Mouse (Mus musculus) kidney, embryonic 16.5 days (tissue): ENCODE measurements around the gene Prrt4. TPM values are rescaled to one million over a fixed set of nuclear protein-coding genes. Genes with fewer than 3 reads are reported as not detected.
"Not testable (repeated sequence)": the region's sequence is repeated elsewhere in the genome, so short reads cannot be mapped to it uniquely, and the experiment has no call there.

Source experiments
- ATAC-seq: fragments of 200-750 bp; cut with Nextera tagmentation; 2 replicates; pipeline ENCODE4 v1.8.0; 2017; ENCODE audit warnings: moderate TSS enrichment; ENCODE audit not compliant: low FRiP score, low TSS enrichment
- H3K27ac ChIP-seq: fragments of 300-500 bp; sonication (generic); 2 replicates; pipeline ENCODE4 v1.5.1; 2014; ENCODE audit warnings: low read length
- H3K27me3 ChIP-seq: fragments of 300-500 bp; sonication (generic); 2 replicates; pipeline ENCODE4 v1.6.1; 2014; ENCODE audit warnings: low read length, control low read depth, mixed read lengths; ENCODE audit not compliant: insufficient read depth
- H3K36me3 ChIP-seq: fragments of 300-500 bp; sonication (generic); 2 replicates; pipeline ENCODE4 v1.6.1; 2014; ENCODE audit warnings: low read length, control low read depth, mixed read lengths; ENCODE audit not compliant: insufficient read depth
- H3K4me1 ChIP-seq: fragments of 300-500 bp; sonication (generic); 2 replicates; pipeline ENCODE4 v1.6.1; 2014; ENCODE audit warnings: low read length, control low read depth, mixed read lengths; ENCODE audit not compliant: insufficient read depth
- H3K4me2 ChIP-seq: fragments of 300-500 bp; sonication (generic); replicated peaks from 2 replicates; pipeline ENCODE4 v1.6.1; 2014; ENCODE audit warnings: low read depth, low read length
- H3K4me3 ChIP-seq: fragments of 300-500 bp; sonication (generic); 2 replicates; pipeline ENCODE4 v1.5.1; 2014; ENCODE audit warnings: mild to moderate bottlenecking, low read length
- H3K9ac ChIP-seq: fragments of 300-500 bp; sonication (generic); replicated peaks from 2 replicates; pipeline ENCODE4 v1.6.1; 2014; ENCODE audit warnings: low read length
- H3K9me3 ChIP-seq: fragments of 300-500 bp; sonication (generic); 2 replicates; pipeline ENCODE4 v1.6.1; 2016; ENCODE audit warnings: low read length, control low read depth
- WGBS: fragments of 180-500 bp; shearing (Covaris S2); extraction: QIAGEN DNeasy Blood & Tissue Kit; methylation state at CpG from one replicate; pipeline ENCODE4 v1.1.7; 2014; 5-methylcytosine and 5-hydroxymethylcytosine counted together
- polyA plus RNA-seq: library from polyadenylated mRNA; unstranded; fragments of >200 nt; fragmentation: Nextera tagmentation; extraction: Ambion mirVana; gene quantifications from 2 replicates; pipeline ENCODE4 v1.2.1, GENCODE M21; 2015

Prrt4 gene
- 0.71 and 1.1 TPM in 2 replicates for polyA plus RNA-seq

GRCm38 (mm10) chr6:29178888-29179658 lies at the start of gene Prrt4:
Prrt4 (minus strand) TSS chr6:29179584.
- peak within 1 kb of the TSS; percentile 61 for H3K9ac ChIP-seq
- no peaks in the 10 kb centered on the region for H3K9me3 ChIP-seq
- under 1% methylated on average over 71 of the region's 79 CpGs for WGBS
- H3K4me3 ChIP-seq = peak within 1 kb of the TSS; percentile 53
- H3K27me3 ChIP-seq = peaks cover 40% of the 10 kb centered on the region
- H3K4me1 ChIP-seq = peaks cover 7% of the 10 kb centered on the region
- H3K4me2 ChIP-seq = peak within 1 kb of the TSS; percentile 96
- H3K27ac ChIP-seq = no peak within 1 kb of the TSS
- H3K36me3 ChIP-seq = no peaks in the 10 kb centered on the region
- ATAC-seq = peak; percentile 73

GRCm38 (mm10) chr6:29217717-29218116 lies 38.3 kb upstream of the Prrt4 start:
- H3K4me2 ChIP-seq, ATAC-seq, H3K36me3 ChIP-seq, H3K9me3 ChIP-seq, H3K9ac ChIP-seq, H3K27ac ChIP-seq, H3K4me3 ChIP-seq, H3K27me3 ChIP-seq: not testable (repeated sequence)
- 68% methylated on average over 3 of the region's 3 CpGs for WGBS
- H3K4me1 ChIP-seq = peaks cover 20% of the 10 kb centered on the region

GRCm38 (mm10) chr6:29215881-29216501 lies 36.6 kb upstream of the Prrt4 start, which contains the start of gene Impdh1:
Impdh1 (minus strand) TSS chr6:29216364.
- under 1% methylated on average over 56 of the region's 56 CpGs for WGBS
- Histone ChIP-seq H3K9me3 (no peaks in the 10 kb centered on the region), H3K9ac (peak within 1 kb of the TSS; percentile 70), H3K4me1 (peaks cover 31% of the 10 kb centered on the region), H3K4me2 (peak within 1 kb of the TSS; percentile 99), H3K27me3 (peaks cover 4% of the 10 kb centered on the region; the same call in 1 of the 2 replicates), H3K36me3 (no peaks in the 10 kb centered on the region), H3K4me3 (peak within 1 kb of the TSS; percentile 72), H3K27ac (no peak within 1 kb of the TSS)
- peak; percentile 81 for ATAC-seq

GRCm38 (mm10) chr6:29215181-29215580 lies 35.8 kb upstream of the Prrt4 start:
- Histone ChIP-seq H3K9ac (peak overlapping the region; percentile 70), H3K27me3 (peaks cover 4% of the 10 kb centered on the region; the same call in 1 of the 2 replicates), H3K9me3 (no peaks in the 10 kb centered on the region), H3K36me3 (no peaks in the 10 kb centered on the region), H3K4me3 (peak overlapping the region; percentile 72), H3K27ac (no peak overlapping the region), H3K4me1 (peaks cover 35% of the 10 kb centered on the region), H3K4me2 (peak overlapping the region; percentile 99)
- no peak for ATAC-seq
- WGBS = 16% methylated on average over 9 of the region's 9 CpGs

- Histone ChIP-seq H3K4me3 (no peak overlapping the region), H3K4me2 (peak overlapping the region; percentile 99; the same call in 1 of the 2 replicates), H3K9me3 (no peaks in the 10 kb centered on the region), H3K36me3 (no peaks in the 10 kb centered on the region), H3K9ac (no peak overlapping the region), H3K27me3 (peaks cover 4% of the 10 kb centered on the region; the same call in 1 of the 2 replicates), H3K4me1 (peaks cover 37% of the 10 kb centered on the region), H3K27ac (no peak overlapping the region)
- no peak for ATAC-seq
- WGBS = 45% methylated on average over 5 of the region's 5 CpGs
These were observed 35.4 kb upstream of the Prrt4 start for GRCm38 (mm10) chr6:29214776-29215175.

- Histone ChIP-seq H3K4me1 (peaks cover 37% of the 10 kb centered on the region), H3K27ac (no peak overlapping the region)
These were observed 34.9 kb upstream of the Prrt4 start for GRCm38 (mm10) chr6:29214245-29214644.

GRCm38 (mm10) chr6:29213436-29213835 lies 34.1 kb upstream of the Prrt4 start:
- Histone ChIP-seq H3K9ac (no peak overlapping the region), H3K9me3 (no peaks in the 10 kb centered on the region), H3K4me1 (peaks cover 37% of the 10 kb centered on the region), H3K4me3 (no peak overlapping the region), H3K27me3 (peaks cover 4% of the 10 kb centered on the region; the same call in 1 of the 2 replicates), H3K27ac (no peak overlapping the region), H3K4me2 (no peak overlapping the region), H3K36me3 (no peaks in the 10 kb centered on the region)
- WGBS = 78% methylated on average over 5 of the region's 5 CpGs
- no peak for ATAC-seq

More at GRCm38 (mm10) chr6:29214245-29214644, 34.9 kb upstream of the Prrt4 start:
- Histone ChIP-seq H3K36me3 (no peaks in the 10 kb centered on the region), H3K9me3 (no peaks in the 10 kb centered on the region), H3K9ac (no peak overlapping the region), H3K4me2 (0 out of 2 replicates have a peak overlapping the region, but pooled peaks have one; percentile 9), H3K27me3 (peaks cover 4% of the 10 kb centered on the region; the same call in 1 of the 2 replicates), H3K4me3 (no peak overlapping the region)
- 14% methylated on average over 1 of the region's 1 CpGs for WGBS
- no peak; the same call in 1 of the 2 replicates for ATAC-seq

GRCm38 (mm10) chr6:29211806-29212492 lies 32.6 kb upstream of the Prrt4 start:
- Histone ChIP-seq H3K4me1 (peaks cover 37% of the 10 kb centered on the region), H3K9ac (peak overlapping the region; percentile 79), H3K27ac (peak overlapping the region; percentile 55), H3K27me3 (peaks cover 4% of the 10 kb centered on the region; the same call in 1 of the 2 replicates), H3K4me3 (peak overlapping the region; percentile 76), H3K4me2 (peak overlapping the region; percentile 90), H3K36me3 (no peaks in the 10 kb centered on the region), H3K9me3 (no peaks in the 10 kb centered on the region)
- peak; percentile 81 for ATAC-seq
- WGBS = 1% methylated on average over 49 of the region's 66 CpGs

- H3K4me1 ChIP-seq = peaks cover 37% of the 10 kb centered on the region
- peaks cover 3% of the 10 kb centered on the region for H3K36me3 ChIP-seq
- H3K9ac ChIP-seq = peak overlapping the region; percentile 79
- H3K27me3 ChIP-seq = peaks cover 4% of the 10 kb centered on the region; the same call in 1 of the 2 replicates
- H3K27ac ChIP-seq = no peak overlapping the region
- no peaks in the 10 kb centered on the region for H3K9me3 ChIP-seq
- no peak for ATAC-seq
- H3K4me3 ChIP-seq = peak overlapping the region; percentile 76
- 11% methylated on average over 7 of the region's 7 CpGs for WGBS
- peak overlapping the region; percentile 90 for H3K4me2 ChIP-seq
These were observed 31.8 kb upstream of the Prrt4 start for GRCm38 (mm10) chr6:29211146-29211545.
